ENCODE assay signal across 20 mouse cellular contexts in genomic region chr4:95249031-95249430, GRCm38 (mm10).
DNase-seq lines count a peak whose midpoint lies in the region; ATAC-seq and TF ChIP-seq lines count a peak whose summit lies in the region.
"Had no signal": no experiment of that assay in that cellular context is flagged by ENCODE, and none has a peak within 500 bp of the region (broad histone marks: within the 10 kb centered on the region; RNA-seq: fewer than 3 reads in every experiment).

No protein-coding gene starts in this region.

- no peaks in the 10 kb centered on the region for H3K36me3 ChIP-seq in heart, adult 2 months (ENCODE audit: control insufficient read depth, insufficient read depth, low read length)
- H3K36me3 ChIP-seq in hindbrain, embryonic 14.5 days (replicated peaks; ENCODE audit: control insufficient read depth, insufficient read depth), result no peaks in the 10 kb centered on the region
- H3K36me3 ChIP-seq in hindbrain, embryonic 10.5 days, result no peaks in the 10 kb centered on the region
- H3K36me3 ChIP-seq: embryonic facial prominence, embryonic 10.5 days; embryonic facial prominence, embryonic 12.5 days; forebrain, embryonic 15.5 days had no signal

- no peak overlapping the region for H3K27ac ChIP-seq in heart, adult 2 months
- no peak overlapping the region for H3K27ac ChIP-seq in hindbrain, embryonic 14.5 days
- H3K27ac ChIP-seq in hindbrain, embryonic 10.5 days, result no peak overlapping the region
- H3K27ac ChIP-seq: embryonic facial prominence, embryonic 10.5 days; embryonic facial prominence, embryonic 12.5 days; forebrain, embryonic 13.5 days; forebrain, embryonic 15.5 days had no signal

- intact Hi-C loops in heart, adult 2 months (cut with DNase I), result no loop called here

- no peak for ATAC-seq in hindbrain, embryonic 14.5 days (ENCODE audit: low FRiP score)
- ATAC-seq: forebrain, embryonic 13.5 days; forebrain, embryonic 15.5 days; forebrain, postnatal 0 days had no signal

- DNase-seq in heart, adult 11 months, result peak; percentile 58
- DNase-seq in heart, adult 2 months, result no peak
- peak; percentile 22 for DNase-seq in hindbrain, embryonic 14.5 days (ENCODE audit: low spot score)
- no peak for DNase-seq in hindbrain, embryonic 10.5 days (ENCODE audit: low spot score)
- DNase-seq in 416B (ENCODE audit: low read depth), result peak; percentile 48
- DNase-seq: adrenal gland, adult 2 months; adrenal gland, postnatal 10 days; adrenal gland, postnatal 25 days; cerebellum, adult 11 months; cerebellum, adult 18-20 months; cerebellum, adult 8-10 months; cerebellum, adult 9-11 months; cerebellum, postnatal 14 days; cerebellum, postnatal 36 days; embryo, embryonic 11 days; forebrain, postnatal 0 days had no signal

- no peak for TF ChIP-seq EP300 in heart, adult 2 months (IDR thresholded peaks at IDR 0.05; ENCODE audit: insufficient read depth, low read depth, low read length)

- H3K27me3 ChIP-seq in heart, adult 2 months (ENCODE audit: control insufficient read depth, insufficient read depth, low read length), result no peaks in the 10 kb centered on the region
- H3K27me3 ChIP-seq in hindbrain, embryonic 14.5 days (ENCODE audit: control insufficient read depth, insufficient read depth, low read length), result no peaks in the 10 kb centered on the region
- H3K27me3 ChIP-seq in hindbrain, embryonic 10.5 days (ENCODE audit: insufficient read depth, poor library complexity, severe bottlenecking), result no peaks in the 10 kb centered on the region
- H3K27me3 ChIP-seq: embryonic facial prominence, embryonic 12.5 days; forebrain, embryonic 13.5 days; forebrain, embryonic 15.5 days had no signal

- H3K9me3 ChIP-seq in hindbrain, embryonic 14.5 days (ENCODE audit: control insufficient read depth, low read length), result no peaks in the 10 kb centered on the region
- H3K9me3 ChIP-seq in hindbrain, embryonic 10.5 days, result no peaks in the 10 kb centered on the region
- H3K9me3 ChIP-seq: embryonic facial prominence, embryonic 10.5 days; embryonic facial prominence, embryonic 12.5 days; forebrain, embryonic 13.5 days; forebrain, embryonic 15.5 days had no signal

- no peaks in the 10 kb centered on the region for H3K79me2 ChIP-seq in heart, adult 2 months (replicated peaks; ENCODE audit: control insufficient read depth, insufficient read depth, low read length)

- no peaks in the 10 kb centered on the region for H3K4me1 ChIP-seq in heart, adult 2 months (ENCODE audit: control insufficient read depth, insufficient read depth, low read length)
- H3K4me1 ChIP-seq in hindbrain, embryonic 14.5 days (replicated peaks; ENCODE audit: control insufficient read depth, insufficient read depth, low read length), result no peaks in the 10 kb centered on the region
- H3K4me1 ChIP-seq in hindbrain, embryonic 10.5 days (replicated peaks), result no peaks in the 10 kb centered on the region
- H3K4me1 ChIP-seq: embryonic facial prominence, embryonic 10.5 days; forebrain, embryonic 13.5 days; forebrain, embryonic 15.5 days had no signal

- no peak for TF ChIP-seq POLR2A in heart, adult 2 months (IDR thresholded peaks at IDR 0.05; ENCODE audit: insufficient read depth, low read depth, low read length)

- 77% methylated on average over 4 of the region's 4 CpGs for WGBS in heart, adult 2 months
- WGBS in hindbrain, embryonic 14.5 days, result 93% methylated on average over 4 of the region's 4 CpGs
- 86% methylated on average over 4 of the region's 4 CpGs for WGBS in hindbrain, embryonic 10.5 days

- H3K4me2 ChIP-seq in hindbrain, embryonic 14.5 days (replicated peaks), result no peak overlapping the region
- H3K4me2 ChIP-seq: embryonic facial prominence, embryonic 12.5 days; forebrain, embryonic 13.5 days; forebrain, embryonic 15.5 days had no signal

- no peak overlapping the region for H3K9ac ChIP-seq in heart, adult 2 months (ENCODE audit: low read depth, low read length)
- no peak overlapping the region for H3K9ac ChIP-seq in hindbrain, embryonic 14.5 days
- H3K9ac ChIP-seq: embryonic facial prominence, embryonic 12.5 days; forebrain, embryonic 13.5 days; forebrain, embryonic 15.5 days; forebrain, postnatal 0 days had no signal

- no peak for TF ChIP-seq CTCF in heart, adult 2 months (IDR thresholded peaks at IDR 0.05)

- no peak overlapping the region for H3K4me3 ChIP-seq in heart, adult 2 months
- no peak overlapping the region for H3K4me3 ChIP-seq in hindbrain, embryonic 14.5 days (replicated peaks; ENCODE audit: low read length)
- H3K4me3 ChIP-seq in hindbrain, embryonic 10.5 days, result no peak overlapping the region
- H3K4me3 ChIP-seq: embryonic facial prominence, embryonic 10.5 days; embryonic facial prominence, embryonic 12.5 days; forebrain, embryonic 13.5 days; forebrain, embryonic 15.5 days had no signal

Comparison
In these comparisons a context has a peak if more than half of its experiments do, and no peak if none do; other contexts are left out.
1. DNase-seq: peak in heart, adult 11 months (single experiment), hindbrain, embryonic 14.5 days (single experiment) and 416B (single experiment); none in heart, adult 2 months (0 of 2) and hindbrain, embryonic 10.5 days (single experiment).